In the genomic region with DNA sequence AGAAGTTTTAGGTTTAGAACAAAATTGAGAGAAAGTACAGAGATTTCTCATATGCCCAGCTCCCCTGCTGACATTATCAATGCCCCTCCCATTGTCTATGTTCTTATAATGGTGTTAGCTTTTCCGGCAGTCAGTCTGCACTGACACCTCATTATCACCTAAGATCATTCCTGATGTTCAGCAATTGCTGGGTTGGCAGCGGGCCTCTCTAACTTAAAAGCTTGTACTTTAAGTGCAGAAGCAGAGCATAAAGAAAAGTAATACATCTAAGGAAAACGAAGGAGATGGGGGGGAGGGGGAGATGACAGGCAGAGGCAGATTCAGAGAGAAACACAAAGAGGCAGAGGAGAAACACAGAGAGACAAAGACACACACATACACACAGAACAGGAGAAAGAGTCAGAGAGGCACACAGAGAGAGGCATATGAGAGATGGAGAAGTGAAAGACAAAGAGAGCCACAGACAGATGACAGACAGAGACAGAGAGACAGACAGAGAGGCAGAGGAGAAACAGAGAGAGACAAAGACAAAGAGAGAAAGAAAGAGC, we compare ENCODE assay signal across 17 mouse cellular contexts. TPM values are rescaled to one million over a fixed set of nuclear protein-coding genes. Genes with fewer than 3 reads are reported as not detected.
DNase-seq lines count a peak whose midpoint lies in the region; ATAC-seq and TF ChIP-seq lines count a peak whose summit lies in the region.
"Had no signal": no experiment of that assay in that cellular context is flagged by ENCODE, and none has a peak within 500 bp of the region (broad histone marks: within the 10 kb centered on the region; RNA-seq: fewer than 3 reads in every experiment).

No protein-coding gene starts in this region.

- intact Hi-C loops in left cerebral cortex, postnatal 14 days (cut with DNase I), result no loop called here

- no peak for TF ChIP-seq CTCF in lung, postnatal 0 days (IDR thresholded peaks at IDR 0.05)
- TF ChIP-seq CTCF in forebrain, postnatal 0 days (IDR thresholded peaks at IDR 0.05; ENCODE audit: low read depth), result no peak

- no peaks in the 10 kb centered on the region for H3K27me3 ChIP-seq in lung, postnatal 0 days (replicated peaks; ENCODE audit: insufficient read depth, low read length)
- no peaks in the 10 kb centered on the region for H3K27me3 ChIP-seq in forebrain, embryonic 12.5 days
- no peaks in the 10 kb centered on the region for H3K27me3 ChIP-seq in forebrain, postnatal 0 days (ENCODE audit: insufficient read depth, low read length)
- H3K27me3 ChIP-seq: limb, embryonic 12.5 days; liver, embryonic 13.5 days; stomach, embryonic 15.5 days had no signal

- no peak overlapping the region for H3K4me3 ChIP-seq in lung, postnatal 0 days (ENCODE audit: low read depth, low read length)
- no peak overlapping the region for H3K4me3 ChIP-seq in forebrain, embryonic 12.5 days (replicated peaks)
- H3K4me3 ChIP-seq in forebrain, postnatal 0 days (ENCODE audit: low read depth, low read length), result no peak overlapping the region
- H3K4me3 ChIP-seq: layer of hippocampus, adult 2 months; limb, embryonic 12.5 days; liver, embryonic 13.5 days; stomach, embryonic 15.5 days had no signal

- H3K9ac ChIP-seq in lung, postnatal 0 days (replicated peaks; ENCODE audit: low read depth), result no peak overlapping the region
- 0 out of 2 replicates have a peak overlapping the region, but pooled peaks have one; percentile 29 for H3K9ac ChIP-seq in forebrain, embryonic 12.5 days
- no peak overlapping the region for H3K9ac ChIP-seq in forebrain, postnatal 0 days
- H3K9ac ChIP-seq: limb, embryonic 12.5 days; liver, embryonic 13.5 days; stomach, embryonic 15.5 days had no signal

- peak; percentile 67 for DNase-seq in lung, postnatal 0 days (ENCODE audit: low spot score)
- DNase-seq in lung, adult 18-20 months, result no peak
- DNase-seq in forebrain, postnatal 0 days, result no peak
- peak; percentile 30 for DNase-seq in naive thymus-derived CD4-positive, alpha-beta T cell, adult 2 months (ENCODE audit: low read depth)
- DNase-seq in left cerebral cortex, postnatal 14 days (ENCODE audit: low spot score in 2 of 2), result no peak
- DNase-seq: cerebellum, adult 11-12 months; gastrocnemius, postnatal 25 days; kidney, adult 18-20 months; kidney, postnatal 10 days; liver, embryonic 13.5 days; thymus, adult 2 months had no signal

- no peak for TF ChIP-seq EP300 in lung, postnatal 0 days (IDR thresholded peaks at IDR 0.05)

- 32% methylated on average over 3 of the region's 3 CpGs for WGBS in lung, postnatal 0 days
- 16% methylated on average over 3 of the region's 3 CpGs for WGBS in forebrain, embryonic 12.5 days
- 21% methylated on average over 3 of the region's 3 CpGs for WGBS in forebrain, postnatal 0 days

- H3K36me3 ChIP-seq in lung, postnatal 0 days (ENCODE audit: insufficient read depth, low read length), result no peaks in the 10 kb centered on the region
- no peaks in the 10 kb centered on the region for H3K36me3 ChIP-seq in forebrain, embryonic 12.5 days (replicated peaks)
- H3K36me3 ChIP-seq in forebrain, postnatal 0 days (ENCODE audit: insufficient read depth), result no peaks in the 10 kb centered on the region
- H3K36me3 ChIP-seq: limb, embryonic 12.5 days; liver, embryonic 13.5 days; stomach, embryonic 15.5 days had no signal

- H3K9me3 ChIP-seq in lung, postnatal 0 days (ENCODE audit: low read length), result no peaks in the 10 kb centered on the region
- no peaks in the 10 kb centered on the region for H3K9me3 ChIP-seq in forebrain, embryonic 12.5 days
- no peaks in the 10 kb centered on the region for H3K9me3 ChIP-seq in forebrain, postnatal 0 days (ENCODE audit: low read length)
- H3K9me3 ChIP-seq: limb, embryonic 12.5 days; liver, embryonic 13.5 days; stomach, embryonic 15.5 days had no signal

- 0 out of 2 replicates have a peak, but pooled peaks have one; percentile 28 for ATAC-seq in lung, postnatal 0 days
- ATAC-seq in forebrain, embryonic 12.5 days (ENCODE audit: low FRiP score), result peak; percentile 63; the same call in 1 of the 2 replicates
- ATAC-seq in forebrain, postnatal 0 days, result peak; percentile 64; the same call in 1 of the 2 replicates
- no peak for ATAC-seq in megakaryocyte progenitor cell, adult 5-6 weeks (replicated peaks; ENCODE audit: poor library complexity)

- H3K4me2 ChIP-seq in lung, postnatal 0 days (replicated peaks; ENCODE audit: low read depth, low read length), result no peak overlapping the region
- no peak overlapping the region for H3K4me2 ChIP-seq in forebrain, embryonic 12.5 days
- H3K4me2 ChIP-seq in forebrain, postnatal 0 days (ENCODE audit: low read depth), result no peak overlapping the region
- H3K4me2 ChIP-seq: limb, embryonic 12.5 days; liver, embryonic 13.5 days; stomach, embryonic 15.5 days had no signal

- H3K4me1 ChIP-seq in lung, postnatal 0 days (ENCODE audit: insufficient read depth, low read depth, low read length), result no peaks in the 10 kb centered on the region
- H3K4me1 ChIP-seq in forebrain, embryonic 12.5 days, result peaks cover 10% of the 10 kb centered on the region
- peaks cover 3% of the 10 kb centered on the region; the same call in 1 of the 2 replicates for H3K4me1 ChIP-seq in forebrain, postnatal 0 days (ENCODE audit: insufficient read depth)
- H3K4me1 ChIP-seq: limb, embryonic 12.5 days; liver, embryonic 13.5 days; stomach, embryonic 15.5 days had no signal

- no peak overlapping the region for H3K27ac ChIP-seq in lung, postnatal 0 days (ENCODE audit: low read length)
- H3K27ac ChIP-seq in forebrain, embryonic 12.5 days, result peak overlapping the region; percentile 77
- H3K27ac ChIP-seq in forebrain, postnatal 0 days (ENCODE audit: low read depth, low read length), result peak overlapping the region; percentile 15; the same call in 1 of the 2 replicates
- H3K27ac ChIP-seq: layer of hippocampus, adult 2 months; limb, embryonic 12.5 days; liver, embryonic 13.5 days; macrophage; stomach, embryonic 15.5 days had no signal

RNA-seq across cellular contexts. Expression of gene Rgs2, which starts 21.1 kb away (rescaled TPM):
- polyA plus RNA-seq in lung, postnatal 0 days (2015; fragmentation: Nextera tagmentation; extraction: Ambion mirVana), result 134 and 142 TPM in 2 replicates
- 86.1 and 104 TPM in 2 replicates for polyA plus RNA-seq in forebrain, embryonic 12.5 days (2016; fragmentation: Nextera tagmentation; extraction: Ambion mirVana)
- total RNA-seq in forebrain, postnatal 0 days (2014; rRNA removed), result 45.1 and 60.7 TPM in 2 replicates
- polyA plus RNA-seq in forebrain, postnatal 0 days (2015; fragmentation: Nextera tagmentation; extraction: Ambion mirVana), result 71.8 and 85.9 TPM in 2 replicates
- 137 and 196 TPM in 2 replicates for total RNA-seq in megakaryocyte progenitor cell, adult 5-6 weeks (2015)
- 73.7 and 95.2 TPM in 2 replicates for total RNA-seq in megakaryocyte progenitor cell, adult 5-6 weeks (2017)
- 10 to 100 TPM; 52.5 to 64.5 TPM for total RNA-seq in left cerebral cortex, postnatal 14 days (2021)

Comparison
In these comparisons a context has a peak if more than half of its experiments do, and no peak if none do; other contexts are left out.
1. DNase-seq: peak in lung, postnatal 0 days (single experiment) and naive thymus-derived CD4-positive, alpha-beta T cell, adult 2 months (single experiment); none in lung, adult 18-20 months (0 of 2), forebrain, postnatal 0 days (single experiment) and left cerebral cortex, postnatal 14 days (0 of 2).